Mouse (Mus musculus) limb, embryonic 15.5 days (tissue): ENCODE measurements around the gene Tnfaip2. TPM values are rescaled to one million over a fixed set of nuclear protein-coding genes. Genes with fewer than 3 reads are reported as not detected.

Source experiments
- ATAC-seq: fragments of 200-750 bp; cut with Nextera tagmentation; 2 replicates; pipeline ENCODE4 v1.8.0; 2017; ENCODE audit warnings: low read depth, moderate TSS enrichment; ENCODE audit not compliant: insufficient number of reproducible peaks, low FRiP score, low TSS enrichment
- H3K27ac ChIP-seq: fragments of 300-500 bp; sonication (generic); 2 replicates; pipeline ENCODE4 v1.5.1; 2015; ENCODE audit warnings: moderate library complexity, mild to moderate bottlenecking, inconsistent platforms
- H3K27me3 ChIP-seq: fragments of 300-500 bp; sonication (generic); 2 replicates; pipeline ENCODE4 v1.6.1; 2015; ENCODE audit warnings: inconsistent platforms
- H3K36me3 ChIP-seq: fragments of 300-500 bp; sonication (generic); 2 replicates; pipeline ENCODE4 v1.6.1; 2015; ENCODE audit warnings: inconsistent platforms
- H3K4me1 ChIP-seq: fragments of 300-500 bp; sonication (generic); 2 replicates; pipeline ENCODE4 v1.6.1; 2015; ENCODE audit warnings: inconsistent platforms
- H3K4me2 ChIP-seq: fragments of 300-500 bp; sonication (generic); 2 replicates; pipeline ENCODE4 v1.6.1; 2015; ENCODE audit warnings: mild to moderate bottlenecking, inconsistent platforms
- H3K4me3 ChIP-seq: fragments of 300-500 bp; sonication (generic); 2 replicates; pipeline ENCODE4 v1.5.1; 2015; ENCODE audit warnings: mild to moderate bottlenecking, inconsistent platforms
- H3K9ac ChIP-seq: fragments of 300-500 bp; sonication (generic); 2 replicates; pipeline ENCODE4 v1.6.1; 2015; ENCODE audit warnings: inconsistent platforms
- H3K9me3 ChIP-seq: fragments of 300-500 bp; sonication (generic); 2 replicates; pipeline ENCODE4 v1.6.1; 2016; ENCODE audit warnings: inconsistent platforms
- WGBS: fragments of 180-500 bp; shearing (Covaris S2); methylation state at CpG from one replicate; pipeline ENCODE4 v1.1.7; 2015; 5-methylcytosine and 5-hydroxymethylcytosine counted together
- polyA plus RNA-seq: library from polyadenylated mRNA; unstranded; fragments of >200 nt; fragmentation: Nextera tagmentation; extraction: Ambion mirVana; gene quantifications from 2 replicates; pipeline ENCODE4 v1.2.1, GENCODE M21; 2015

The Tnfaip2 gene
- polyA plus RNA-seq, 1 experiment from 2014 or later: 8.3 TPM

DNA sequence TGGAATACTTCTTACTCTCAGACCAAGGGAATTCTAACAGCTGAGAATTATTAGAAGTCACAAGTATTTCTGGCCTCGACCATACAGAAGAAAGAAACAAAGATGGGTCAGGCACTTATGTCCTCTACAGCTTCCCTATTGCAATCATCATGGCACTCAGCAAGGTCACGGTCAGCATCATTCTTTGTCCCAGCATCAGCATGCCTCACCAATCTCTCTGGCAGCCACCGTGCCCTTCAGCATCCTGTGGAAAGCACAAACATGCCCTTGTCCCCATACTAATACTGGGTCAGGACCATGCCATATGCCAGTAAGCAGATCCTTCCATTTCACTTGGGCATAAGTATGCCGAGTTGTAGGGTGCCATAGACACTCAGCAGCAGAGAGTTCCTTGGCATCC, 52.7 kb downstream of the Tnfaip2 start:
- Histone ChIP-seq H3K27ac (no peak overlapping the region), H3K27me3 (no peaks in the 10 kb centered on the region), H3K9me3 (no peaks in the 10 kb centered on the region), H3K9ac (no peak overlapping the region), H3K36me3 (no peaks in the 10 kb centered on the region), H3K4me1 (no peaks in the 10 kb centered on the region), H3K4me3 (no peak overlapping the region), H3K4me2 (no peak overlapping the region)
- no peak for ATAC-seq
- 76% methylated on average over 4 of the region's 4 CpGs for WGBS

DNA sequence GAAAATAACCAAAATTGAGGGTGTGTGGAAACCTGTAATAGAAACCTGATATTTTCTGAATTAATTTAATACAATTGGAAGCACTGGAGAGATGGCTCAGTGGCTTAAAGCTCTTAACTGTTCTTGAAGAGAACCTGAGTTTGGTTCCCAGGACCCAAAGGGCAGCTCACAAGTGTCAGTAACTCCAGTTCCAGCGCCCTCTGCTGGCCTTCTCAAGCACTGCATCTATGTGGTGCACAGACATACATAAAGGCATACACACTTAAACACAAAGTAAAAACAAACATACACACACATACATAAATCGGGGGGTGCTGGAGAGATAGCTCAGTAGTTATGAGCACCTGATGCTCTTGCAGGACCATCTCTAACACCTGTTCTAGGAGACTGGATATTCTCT, 54.8 kb downstream of the Tnfaip2 start:
- Histone ChIP-seq H3K9ac (no peak overlapping the region), H3K27ac (no peak overlapping the region)

DNA sequence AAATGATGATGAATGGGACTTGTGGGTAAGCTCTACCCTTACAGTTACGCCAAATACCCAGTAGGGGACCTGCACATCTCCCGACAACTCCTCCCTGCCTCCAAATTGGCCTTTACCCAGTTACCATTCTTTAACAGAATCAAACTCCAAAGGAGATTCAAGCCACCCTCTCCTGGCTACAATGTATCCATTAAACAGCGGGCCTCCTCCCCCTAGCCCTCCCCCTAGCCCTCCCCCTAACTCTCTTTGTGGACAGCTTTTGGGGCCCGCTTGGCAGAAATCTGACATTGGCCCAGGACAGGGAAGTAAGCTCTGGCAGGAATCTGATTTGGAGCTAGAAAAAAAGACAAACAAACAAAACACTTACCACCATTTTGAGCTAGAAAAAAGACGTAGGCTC, 57.3 kb downstream of the Tnfaip2 start:
- Histone ChIP-seq H3K4me1 (peaks cover 7% of the 10 kb centered on the region), H3K4me2 (no peak overlapping the region), H3K4me3 (no peak overlapping the region), H3K9ac (no peak overlapping the region), H3K9me3 (no peaks in the 10 kb centered on the region), H3K27ac (no peak overlapping the region), H3K27me3 (no peaks in the 10 kb centered on the region), H3K36me3 (no peaks in the 10 kb centered on the region)
- 71% methylated on average over 5 of the region's 5 CpGs for WGBS
- ATAC-seq: no peak

More for the DNA sequence above, 54.8 kb downstream of the Tnfaip2 start:
- Histone ChIP-seq H3K9me3 (no peaks in the 10 kb centered on the region), H3K4me1 (0 out of 2 replicates have a peak, but pooled peaks cover 3% of the 10 kb centered on the region), H3K4me2 (no peak overlapping the region), H3K36me3 (no peaks in the 10 kb centered on the region), H3K27me3 (no peaks in the 10 kb centered on the region), H3K4me3 (no peak overlapping the region)
- whole genome bisulfite sequencing: 50% methylated on average over 2 of the region's 2 CpGs
- ATAC-seq: no peak

DNA sequence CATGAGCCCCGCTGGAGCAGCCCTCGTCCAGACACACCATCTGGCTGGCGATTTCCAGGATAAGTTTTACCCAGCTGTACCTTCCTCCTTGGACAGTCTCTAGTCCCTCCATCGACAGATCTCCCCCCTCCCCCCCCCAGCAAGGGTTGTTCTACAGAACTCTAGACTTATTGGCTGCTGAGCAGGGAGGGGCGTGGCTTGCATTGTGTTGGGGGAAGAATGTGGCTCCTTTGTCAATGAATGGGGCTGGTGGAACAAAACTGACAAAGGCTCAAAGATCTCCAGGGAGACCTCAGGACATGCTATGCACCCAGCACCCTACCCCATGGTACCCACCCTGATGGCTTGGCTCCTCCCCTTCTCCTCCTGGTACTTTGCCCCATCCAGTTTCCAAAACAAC, 58.5 kb downstream of the Tnfaip2 start:
- Histone ChIP-seq H3K4me3 (no peak overlapping the region), H3K36me3 (no peaks in the 10 kb centered on the region), H3K27ac (no peak overlapping the region), H3K27me3 (no peaks in the 10 kb centered on the region), H3K4me1 (peaks cover 13% of the 10 kb centered on the region), H3K4me2 (no peak overlapping the region), H3K9ac (no peak overlapping the region), H3K9me3 (no peaks in the 10 kb centered on the region)
- WGBS: 33% methylated on average over 5 of the region's 5 CpGs
- ATAC-seq: no peak

DNA sequence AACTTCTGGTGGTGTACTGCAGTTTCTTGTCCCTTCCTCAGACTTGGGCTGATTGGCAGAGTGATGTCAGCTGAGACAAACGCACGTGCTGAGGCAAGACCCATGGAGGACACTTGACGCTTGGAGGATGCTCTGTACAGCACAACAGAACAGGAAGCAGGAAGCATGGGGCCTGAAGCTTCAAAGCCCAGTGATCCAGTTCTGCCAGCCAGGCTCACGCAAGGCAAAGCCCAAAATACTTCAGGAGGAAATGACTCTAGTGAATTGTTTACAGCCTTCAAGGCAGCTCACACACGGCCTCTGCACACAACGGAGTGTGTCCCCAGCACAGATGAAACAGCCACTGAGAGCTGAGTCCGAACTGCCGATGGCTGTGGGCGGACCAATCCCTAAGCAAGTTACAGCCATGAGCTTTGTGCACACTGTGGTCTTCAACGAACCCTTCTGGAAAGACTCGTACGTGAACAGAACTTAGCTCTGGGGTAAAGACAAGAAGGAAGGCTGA, 60.8 kb downstream of the Tnfaip2 start:
- no peaks in the 10 kb centered on the region for H3K9me3 ChIP-seq
- H3K4me1 ChIP-seq: peaks cover 13% of the 10 kb centered on the region
- no peak overlapping the region for H3K27ac ChIP-seq
- H3K36me3 ChIP-seq: no peaks in the 10 kb centered on the region
- no peak overlapping the region for H3K4me2 ChIP-seq
- ATAC-seq: no peak
- 67% methylated on average over 12 of the region's 12 CpGs for WGBS
- no peaks in the 10 kb centered on the region for H3K27me3 ChIP-seq
- no peak overlapping the region for H3K9ac ChIP-seq
- no peak overlapping the region for H3K4me3 ChIP-seq

DNA sequence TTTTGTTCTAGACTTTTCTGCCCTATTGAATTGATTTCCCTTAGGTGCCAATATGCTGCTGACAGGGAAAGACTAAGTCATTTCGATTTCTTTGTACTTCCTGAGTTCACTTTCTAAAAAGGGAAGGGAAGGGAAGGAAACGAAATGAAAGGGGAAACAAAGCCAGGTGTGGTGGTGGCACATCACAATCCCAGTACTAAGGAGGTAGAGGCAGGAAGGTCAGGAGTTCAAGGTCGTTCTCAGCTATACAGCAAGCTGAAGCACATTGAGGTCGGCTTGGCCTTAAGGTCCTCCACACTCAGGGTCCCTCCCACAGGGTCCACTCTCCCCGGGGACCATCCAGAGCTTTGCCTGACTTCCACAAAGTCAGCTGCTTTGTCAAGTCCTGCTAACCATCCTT, 61.3 kb downstream of the Tnfaip2 start:
- no peak overlapping the region for H3K4me2 ChIP-seq
- ATAC-seq: no peak
- no peaks in the 10 kb centered on the region for H3K27me3 ChIP-seq
- no peak overlapping the region for H3K27ac ChIP-seq
- H3K36me3 ChIP-seq: no peaks in the 10 kb centered on the region
- no peak overlapping the region for H3K4me3 ChIP-seq
- WGBS: 56% methylated on average over 5 of the region's 5 CpGs
- H3K9me3 ChIP-seq: no peaks in the 10 kb centered on the region
- H3K4me1 ChIP-seq: peaks cover 13% of the 10 kb centered on the region
- no peak overlapping the region for H3K9ac ChIP-seq

Other genes with a start within 250 kb of the Tnfaip2 start
- 1.0 and 1.2 TPM in 2 replicates for gene Amn, start 171.4 kb upstream of the Tnfaip2 start, polyA plus RNA-seq
- gene Cdc42bpb, start 64.8 kb upstream of the Tnfaip2 start, polyA plus RNA-seq: 26.4 and 33.5 TPM in 2 replicates
- 12.4 and 13.2 TPM in 2 replicates for gene Lbhd2, start 35.7 kb upstream of the Tnfaip2 start, polyA plus RNA-seq
- gene Exoc3l4, start 25.5 kb upstream of the Tnfaip2 start, polyA plus RNA-seq: 6.4 and 9.9 TPM in 2 replicates
- 13.1 and 16.1 TPM in 2 replicates for gene Gm266, start 43.4 kb downstream of the Tnfaip2 start, polyA plus RNA-seq
- gene Eif5, start 95.5 kb downstream of the Tnfaip2 start, polyA plus RNA-seq: 473 and 511 TPM in 2 replicates
- gene Mark3, start 132.1 kb downstream of the Tnfaip2 start, polyA plus RNA-seq: 24.0 and 30.4 TPM in 2 replicates
- gene Ckb, start 229.9 kb downstream of the Tnfaip2 start, polyA plus RNA-seq: 132 and 183 TPM in 2 replicates
- 14.4 and 14.8 TPM in 2 replicates for gene Trmt61a, start 235.6 kb downstream of the Tnfaip2 start, polyA plus RNA-seq